Mouse (Mus musculus) MEL (cell line): ENCODE data around the gene Wdr46. TPM values are rescaled to one million over a fixed set of nuclear protein-coding genes. Genes with fewer than 3 reads are reported as not detected.

Source experiments
- DNase-seq: peaks from one replicate; pipeline ENCODE4 v3.0.0; 2011; ENCODE audit warnings: low read depth, low spot score
- H3K27ac ChIP-seq: 2 replicates; pipeline ENCODE4 v1.5.1; 2012; ENCODE audit warnings: low read depth, mild to moderate bottlenecking, control low read depth, low read length, moderate library complexity; ENCODE audit not compliant: control insufficient read depth
- H3K27me3 ChIP-seq, 2 experiments: fragments of 150-350 bp in 1 of 2; sonication (generic) in 1 of 2; 2 replicates each; pipeline ENCODE4 v1.6.1; 2012; ENCODE audit warnings: low read length in 2 of 2, mild to moderate bottlenecking in 2 of 2, improper control_type of control experiment in 1 of 2, moderate library complexity in 1 of 2; ENCODE audit not compliant: insufficient read depth in 2 of 2, control insufficient read depth in 1 of 2
- H3K36me3 ChIP-seq, 2 experiments: 2 replicates each; pipeline ENCODE4 v1.6.1; 2012 to 2014; ENCODE audit warnings: low read length in 2 of 2, improper control_type of control experiment in 1 of 2, inconsistent platforms in 1 of 2, mild to moderate bottlenecking in 1 of 2; ENCODE audit not compliant: insufficient read depth in 2 of 2, control insufficient read depth in 1 of 2
- H3K4me1 ChIP-seq, 2 experiments: fragments of 150-350 bp in 1 of 2; sonication (generic) in 1 of 2; 2 replicates each; pipeline ENCODE4 v1.6.1; 2012; ENCODE audit warnings: low read length in 2 of 2, improper control_type of control experiment in 1 of 2, mild to moderate bottlenecking in 1 of 2; ENCODE audit not compliant: insufficient read depth in 2 of 2, control insufficient read depth in 1 of 2
- H3K4me3 ChIP-seq, 2 experiments: fragments of 150-350 bp in 1 of 2; sonication (generic) in 1 of 2; 2 replicates each; pipeline ENCODE4 v1.5.1; 2012; ENCODE audit warnings: low read depth in 2 of 2, low read length in 2 of 2, mild to moderate bottlenecking in 2 of 2, moderate library complexity in 2 of 2, control low read depth in 1 of 2, improper control_type of control experiment in 1 of 2; ENCODE audit not compliant: control insufficient read depth in 1 of 2, insufficient read depth in 1 of 2
- H3K79me2 ChIP-seq: 2 replicates; pipeline ENCODE4 v1.6.1; 2012; ENCODE audit warnings: mild to moderate bottlenecking, low read length, moderate library complexity; ENCODE audit not compliant: control insufficient read depth, poor library complexity, insufficient read depth
- H3K9ac ChIP-seq: 2 replicates; pipeline ENCODE4 v1.6.1; 2012; ENCODE audit warnings: low read depth, mild to moderate bottlenecking, control low read depth, low read length, moderate library complexity; ENCODE audit not compliant: control insufficient read depth, poor library complexity, severe bottlenecking
- H3K9me3 ChIP-seq: fragments of 150-350 bp; sonication (generic); replicated peaks from 2 replicates; pipeline ENCODE4 v1.6.1; 2012; ENCODE audit warnings: mild to moderate bottlenecking, low read length, improper control_type of control experiment, moderate library complexity; ENCODE audit not compliant: insufficient read depth
- BHLHE40 ChIP-seq: IDR thresholded peaks from 2 replicates; pipeline ENCODE4 v1.6.1; 2012; ENCODE audit warnings: low read depth, mild to moderate bottlenecking, inconsistent platforms, low read length, improper control_type of control experiment, borderline replicate concordance
- CHD1 ChIP-seq: IDR thresholded peaks from 2 replicates; pipeline ENCODE4 v1.6.1; 2012; ENCODE audit warnings: low read depth, mild to moderate bottlenecking, inconsistent platforms, low read length, improper control_type of control experiment
- CHD2 ChIP-seq: IDR thresholded peaks from 2 replicates; pipeline ENCODE4 v1.6.1; 2011; ENCODE audit warnings: low read length, improper control_type of control experiment
- CTCF ChIP-seq, 3 experiments: IDR thresholded peaks in 2 of 3; conservative IDR thresholded peaks in 1 of 3; 2 replicates each; pipeline ENCODE4 v1.5.1; 2011 to 2012; ENCODE audit warnings: low read length in 3 of 3, low read depth in 2 of 3, mild to moderate bottlenecking in 2 of 3, improper control_type of control experiment in 1 of 3, inconsistent platforms in 1 of 3, mixed read lengths in 1 of 3, moderate library complexity in 1 of 3; ENCODE audit not compliant: control insufficient read depth in 1 of 3, insufficient read depth in 1 of 3, poor library complexity in 1 of 3, severe bottlenecking in 1 of 3
- E2F4 ChIP-seq: IDR thresholded peaks from 2 replicates; pipeline ENCODE4 v1.6.1; 2011; ENCODE audit warnings: low read depth, low read length, improper control_type of control experiment, borderline replicate concordance
- ELF1 ChIP-seq: IDR thresholded peaks from 2 replicates; pipeline ENCODE4 v1.6.1; 2014; ENCODE audit warnings: low read depth, mild to moderate bottlenecking, inconsistent platforms, low read length, improper control_type of control experiment, moderate library complexity
- EP300 ChIP-seq, 2 experiments: IDR thresholded peaks; 2 replicates each; pipeline ENCODE4 v1.6.1; 2011; ENCODE audit warnings: improper control_type of control experiment in 2 of 2, low read length in 2 of 2, low read depth in 1 of 2, mild to moderate bottlenecking in 1 of 2
- ETS1 ChIP-seq: IDR thresholded peaks from 2 replicates; pipeline ENCODE4 v1.6.1; 2012; ENCODE audit warnings: low read depth, mild to moderate bottlenecking, inconsistent platforms, low read length, improper control_type of control experiment, moderate library complexity
- GATA1 ChIP-seq: IDR thresholded peaks from 2 replicates; pipeline ENCODE4 v1.6.1; 2011; ENCODE audit warnings: low read depth, low read length, improper control_type of control experiment
- HCFC1 ChIP-seq: IDR thresholded peaks from 2 replicates; pipeline ENCODE4 v1.6.1; 2012; ENCODE audit warnings: low read depth, mild to moderate bottlenecking, inconsistent platforms, low read length, improper control_type of control experiment, moderate library complexity
- JUND ChIP-seq: IDR thresholded peaks from 2 replicates; pipeline ENCODE4 v1.6.1; 2011; ENCODE audit warnings: low read depth, mild to moderate bottlenecking, improper control_type of control experiment, low read length
- MAX ChIP-seq: IDR thresholded peaks from 2 replicates; pipeline ENCODE4 v1.6.1; 2011; ENCODE audit warnings: low read length, improper control_type of control experiment
- MAZ ChIP-seq: IDR thresholded peaks from 2 replicates; pipeline ENCODE4 v1.6.1; 2012; ENCODE audit warnings: low read depth, mild to moderate bottlenecking, inconsistent platforms, low read length, improper control_type of control experiment
- MEF2A ChIP-seq: IDR thresholded peaks from 2 replicates; pipeline ENCODE4 v1.6.1; 2014; ENCODE audit warnings: low read depth, mild to moderate bottlenecking, inconsistent platforms, low read length, improper control_type of control experiment; ENCODE audit not compliant: poor library complexity, insufficient replicate concordance, severe bottlenecking; ENCODE audit errors: extremely low read depth
- MXI1 ChIP-seq: IDR thresholded peaks from 2 replicates; pipeline ENCODE4 v1.6.1; 2011; ENCODE audit warnings: mild to moderate bottlenecking, low read depth, low read length, improper control_type of control experiment
- MYB ChIP-seq: IDR thresholded peaks from 2 replicates; pipeline ENCODE4 v1.6.1; 2011; ENCODE audit warnings: mild to moderate bottlenecking, low read depth, low read length, improper control_type of control experiment
- MYC ChIP-seq: IDR thresholded peaks from 2 replicates; pipeline ENCODE4 v1.6.1; 2011; ENCODE audit warnings: low read depth, mild to moderate bottlenecking, low read length, improper control_type of control experiment, moderate library complexity
- NELFE ChIP-seq: IDR thresholded peaks from 2 replicates; pipeline ENCODE4 v1.6.1; 2011; ENCODE audit warnings: low read depth, low read length, improper control_type of control experiment
- NRF1 ChIP-seq: IDR thresholded peaks from 2 replicates; pipeline ENCODE4 v1.6.1; 2014; ENCODE audit warnings: low read depth, mild to moderate bottlenecking, inconsistent platforms, low read length, improper control_type of control experiment, moderate library complexity; ENCODE audit not compliant: poor library complexity, insufficient read depth, severe bottlenecking
- POLR2A ChIP-seq, 2 experiments: IDR thresholded peaks; 2 replicates each; pipeline ENCODE4 v1.6.1; 2011 to 2012; ENCODE audit warnings: low read length in 2 of 2, mild to moderate bottlenecking in 2 of 2, control low read depth in 1 of 2, improper control_type of control experiment in 1 of 2, low read depth in 1 of 2, moderate library complexity in 1 of 2; ENCODE audit not compliant: control insufficient read depth in 1 of 2, insufficient read depth in 1 of 2, poor library complexity in 1 of 2
- POLR2AphosphoS2 ChIP-seq: IDR thresholded peaks from 2 replicates; pipeline ENCODE4 v1.6.1; 2011; ENCODE audit warnings: low read length, improper control_type of control experiment
- RAD21 ChIP-seq: IDR thresholded peaks from 2 replicates; pipeline ENCODE4 v1.6.1; 2011; ENCODE audit warnings: mild to moderate bottlenecking, low read depth, low read length, improper control_type of control experiment
- RCOR1 ChIP-seq: IDR thresholded peaks from 2 replicates; pipeline ENCODE4 v1.6.1; 2012; ENCODE audit warnings: low read depth, mild to moderate bottlenecking, inconsistent platforms, low read length, improper control_type of control experiment
- SIN3A ChIP-seq: IDR thresholded peaks from 2 replicates; pipeline ENCODE4 v1.6.1; 2012; ENCODE audit warnings: low read length, improper control_type of control experiment, inconsistent platforms
- SMC3 ChIP-seq: IDR thresholded peaks from 2 replicates; pipeline ENCODE4 v1.6.1; 2011; ENCODE audit warnings: low read depth, low read length, improper control_type of control experiment
- TAL1 ChIP-seq: IDR thresholded peaks from 2 replicates; pipeline ENCODE4 v1.6.1; 2012; ENCODE audit warnings: mild to moderate bottlenecking, inconsistent platforms, low read length, moderate library complexity, mixed read lengths
- TBP ChIP-seq: IDR thresholded peaks from 2 replicates; pipeline ENCODE4 v1.8.0; 2011; ENCODE audit warnings: low read depth, low read length, improper control_type of control experiment
- TCF12 ChIP-seq: IDR thresholded peaks from 2 replicates; pipeline ENCODE4 v1.6.1; 2014; ENCODE audit warnings: low read depth, mild to moderate bottlenecking, inconsistent platforms, low read length, improper control_type of control experiment, moderate library complexity
- UBTF ChIP-seq: IDR thresholded peaks from 2 replicates; pipeline ENCODE4 v1.6.1; 2012; ENCODE audit warnings: low read depth, mild to moderate bottlenecking, inconsistent platforms, low read length, improper control_type of control experiment, moderate library complexity, borderline replicate concordance; ENCODE audit not compliant: insufficient read depth
- USF1 ChIP-seq: IDR thresholded peaks from 2 replicates; pipeline ENCODE4 v1.6.1; 2014; ENCODE audit warnings: low read depth, mild to moderate bottlenecking, inconsistent platforms, low read length, improper control_type of control experiment, moderate library complexity
- USF2 ChIP-seq, 2 experiments: IDR thresholded peaks; 2 replicates each; pipeline ENCODE4 v1.6.1; 2011 to 2012; ENCODE audit warnings: improper control_type of control experiment in 2 of 2, low read length in 2 of 2, borderline replicate concordance in 1 of 2, inconsistent platforms in 1 of 2, low read depth in 1 of 2, mild to moderate bottlenecking in 1 of 2; ENCODE audit not compliant: insufficient read depth in 1 of 2
- ZC3H11A ChIP-seq: IDR thresholded peaks from 2 replicates; pipeline ENCODE4 v1.6.1; 2012; ENCODE audit warnings: low read depth, mild to moderate bottlenecking, inconsistent platforms, low read length, improper control_type of control experiment
- ZKSCAN1 ChIP-seq: IDR thresholded peaks from 2 replicates; pipeline ENCODE4 v1.6.1; 2012; ENCODE audit warnings: low read depth, mild to moderate bottlenecking, inconsistent platforms, low read length, improper control_type of control experiment, moderate library complexity
- ZMIZ1 ChIP-seq: IDR thresholded peaks from 2 replicates; pipeline ENCODE4 v1.6.1; 2012; ENCODE audit warnings: low read depth, mild to moderate bottlenecking, inconsistent platforms, low read length, improper control_type of control experiment, moderate library complexity
- ZNF384 ChIP-seq: IDR thresholded peaks from 2 replicates; pipeline ENCODE4 v1.6.1; 2012; ENCODE audit warnings: low read depth, mild to moderate bottlenecking, inconsistent platforms, low read length, improper control_type of control experiment
- polyA plus RNA-seq, 2 experiments: library from polyadenylated mRNA; stranded (reverse) in 1 of 2; unstranded in 1 of 2; fragments of >175 nt in 1 of 2; fragments of >200 nt in 1 of 2; gene quantifications; 2 replicates each; pipeline versions ENCODE4 v1.2.1 to v1.2.4; 2012; ENCODE audit warnings: low replicate concordance in 2 of 2, low read depth in 1 of 2; ENCODE audit not compliant: insufficient read length in 2 of 2, insufficient read depth in 1 of 2, missing spikeins in 1 of 2
- total RNA-seq: library from RNA; depleted of rRNA; stranded (reverse); fragments of 300-350 nt; gene quantifications from 2 replicates; pipeline ENCODE4 v1.2.3, GENCODE M21; 2012

Wdr46 gene
- total and polyA plus RNA-seq, 3 experiments = 100 to 131 TPM; not detected in 1

GRCm38 (mm10) chr17:33951021-33951946, 10.8 kb downstream of the Wdr46 start, which contains the start of gene B3galt4:
Gene B3galt4, minus strand, starts transcription at chr17:33951488.
- Histone ChIP-seq H3K9me3 (no peaks in the 10 kb centered on the region), H3K36me3 (peaks cover 12 to 13% of the 10 kb centered on the region in 2 experiments), H3K27ac (peak within 1 kb of the TSS; percentile 95), H3K9ac (peak within 1 kb of the TSS; percentile 99)
- DNase-seq = peak; percentile 95
- TF ChIP-seq HCFC1 (peak; percentile 84), ZMIZ1 (peak; percentile 97), CTCF (IDR thresholded peaks at IDR 0.05 in 2 of 3, conservative IDR thresholded peaks at IDR 0.05 in 1 of 3; ENCODE audit: control insufficient read depth in 1 of 3, insufficient read depth in 1 of 3, low read depth in 2 of 3, low read length in 3 of 3, poor library complexity in 1 of 3, severe bottlenecking in 1 of 3) (no peak), EP300 (IDR thresholded peaks at IDR 0.05; ENCODE audit: low read depth in 1 of 2, low read length in 2 of 2) (peak in 1 of 2 experiments; percentile 64; a peak in 2 of 4 replicates), CHD2 (peak; percentile 75; the same call in 1 of the 2 replicates), MAZ (peak; percentile 81), GATA1 (0 out of 2 replicates have a peak, but pooled peaks have one; percentile 11), BHLHE40 (peak; percentile 65; the same call in 1 of the 2 replicates), TBP (peak; percentile 84), MYC (peak; percentile 89), ETS1 (peak; percentile 76), ZC3H11A (no peak), MEF2A (no peak), ZNF384 (no peak), UBTF (0 out of 2 replicates have a peak, but pooled peaks have one; percentile 79), RAD21 (no peak), MXI1 (peak; percentile 91), TAL1 (no peak), MYB (no peak), MAX (peak; percentile 88), E2F4 (no peak), NRF1 (no peak), NELFE (peak; percentile 59), RCOR1 (peak; percentile 36; the same call in 1 of the 2 replicates), USF1 (no peak), SMC3 (peak; percentile 47), JUND (no peak), SIN3A (peak; percentile 86), POLR2A (IDR thresholded peaks at IDR 0.05; ENCODE audit: control insufficient read depth in 1 of 2, insufficient read depth in 1 of 2, low read depth in 1 of 2, low read length in 2 of 2, poor library complexity in 1 of 2) (peak; percentile 66 to 92; a peak in 3 of 4 replicates), ZKSCAN1 (peak; percentile 59; the same call in 1 of the 2 replicates), USF2 (IDR thresholded peaks at IDR 0.05; ENCODE audit: borderline replicate concordance in 1 of 2, insufficient read depth in 1 of 2, low read depth in 1 of 2, low read length in 2 of 2) (no peak), TCF12 (peak; percentile 26; the same call in 1 of the 2 replicates), POLR2AphosphoS2 (peak; percentile 100), CHD1 (no peak), ELF1 (peak; percentile 89)
- TF ChIP-seq, all 39 proteins: peak for 22
- H3K4me3 ChIP-seq = peak within 1 kb of the TSS; percentile 16 to 82; a peak in 3 of 4 replicates
- no peaks in the 10 kb centered on the region for H3K27me3 ChIP-seq
- H3K79me2 ChIP-seq = peaks cover 34% of the 10 kb centered on the region
- H3K4me1 ChIP-seq = peaks cover 0 to 13% of the 10 kb centered on the region in 2 experiments; a peak in 2 of 4 replicates
